Mouse (Mus musculus) NIH3T3 (cell line): ENCODE results near the gene Unc5cl.
"Not testable (repeated sequence)": the region's sequence is repeated elsewhere in the genome, so short reads cannot be mapped to it uniquely, and the experiment has no call there.

ENCODE experiments used
- DNase-seq: peaks from one replicate; pipeline ENCODE4 v3.0.0-alpha.2; 2012; ENCODE audit warnings: low read depth

Unc5cl gene

GRCm38 (mm10) chr17:48467395-48468231 lies 12.9 kb downstream of the Unc5cl start:
- DNase-seq = peak; percentile 84

GRCm38 (mm10) chr17:48474282-48474681 lies 19.6 kb downstream of the Unc5cl start:
- not testable (repeated sequence) for DNase-seq

GRCm38 (mm10) chr17:48475444-48475843 lies 20.7 kb downstream of the Unc5cl start:
- no peak for DNase-seq

DNA sequence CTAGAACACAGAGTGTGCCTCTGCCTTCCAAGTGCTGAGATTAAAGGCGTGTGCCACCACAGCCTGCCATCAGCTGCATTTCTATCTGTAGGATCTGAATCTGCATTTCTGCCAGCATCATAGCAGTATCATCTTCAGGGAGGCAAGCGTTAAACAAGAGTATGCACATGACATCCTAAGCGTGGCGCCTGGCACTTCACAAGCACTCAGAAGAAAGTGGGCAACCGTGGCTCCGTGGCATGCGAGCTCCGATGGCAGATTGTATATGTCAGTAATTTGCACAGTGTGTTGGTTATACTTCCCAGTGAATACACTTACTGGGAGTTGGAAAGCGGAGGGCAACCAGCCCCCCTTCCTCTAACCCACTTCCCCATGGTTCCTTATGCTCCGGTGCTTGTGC lies 25.3 kb downstream of the Unc5cl start:
- no peak for DNase-seq

GRCm38 (mm10) chr17:48483764-48484163 lies 29.1 kb downstream of the Unc5cl start:
- no peak for DNase-seq

DNA sequence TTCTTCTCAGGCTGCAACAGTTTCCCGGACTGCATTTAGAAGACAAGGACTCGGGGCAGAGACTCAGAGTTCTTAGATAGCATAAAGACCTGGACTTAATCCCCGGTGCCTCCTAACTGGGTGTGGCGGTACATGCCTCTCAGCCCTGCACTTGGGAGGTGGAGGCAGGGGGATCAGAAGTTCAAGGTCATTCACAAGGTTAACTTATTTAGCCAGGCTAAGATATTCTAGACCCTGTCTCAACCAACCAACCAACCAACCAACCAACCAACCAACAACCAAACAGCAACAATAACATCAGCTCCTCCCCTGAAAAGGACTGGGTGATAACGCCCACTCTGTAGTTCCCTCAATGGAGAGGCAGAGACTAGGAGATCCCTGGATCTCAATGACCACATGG lies 29.5 kb downstream of the Unc5cl start:
- DNase-seq = no peak

- DNase-seq = no peak
Observed at GRCm38 (mm10) chr17:48489466-48489865, 34.8 kb downstream of the Unc5cl start.

DNA sequence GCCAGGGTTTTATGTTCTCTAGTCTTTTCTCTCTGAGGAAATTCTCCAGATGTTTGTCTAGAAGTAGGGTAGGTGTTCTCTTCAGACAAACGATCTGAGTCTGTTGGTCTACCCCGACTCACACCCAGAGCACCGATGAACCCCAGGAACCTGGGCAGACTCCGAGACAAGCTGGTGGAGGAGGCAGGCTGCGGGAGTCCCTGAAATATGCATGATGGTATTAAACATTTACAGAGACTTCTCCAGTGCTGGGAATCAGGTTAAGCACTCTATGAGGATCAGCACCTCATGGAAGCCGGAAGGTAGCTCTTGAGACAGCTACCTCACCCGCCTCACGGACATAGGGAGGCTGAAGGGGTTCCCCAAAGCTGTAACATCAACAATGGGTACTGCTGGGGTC lies 37.9 kb downstream of the Unc5cl start:
- DNase-seq = no peak

DNA sequence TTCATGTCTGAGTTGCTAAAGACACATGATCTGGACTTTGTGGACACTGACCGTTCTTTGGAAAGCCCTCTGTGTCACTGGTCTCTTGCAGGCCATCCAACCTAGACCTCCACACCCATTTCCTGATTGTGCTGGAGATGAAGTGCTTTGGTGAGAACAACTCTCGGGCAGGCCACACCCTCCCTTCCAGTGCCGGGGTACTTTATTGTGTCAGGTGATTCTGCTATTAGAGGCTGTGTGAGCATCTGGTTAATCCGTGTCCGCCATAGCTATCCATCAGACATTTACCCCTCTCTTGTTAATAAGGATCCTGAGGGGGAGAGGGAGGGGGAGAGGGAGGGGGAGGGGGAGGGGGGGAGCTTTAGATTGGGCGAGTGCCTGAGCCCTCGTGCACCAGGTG lies 38.9 kb downstream of the Unc5cl start:
- no peak for DNase-seq

- no peak for DNase-seq
Observed at GRCm38 (mm10) chr17:48493986-48494385, 39.3 kb downstream of the Unc5cl start.

DNA sequence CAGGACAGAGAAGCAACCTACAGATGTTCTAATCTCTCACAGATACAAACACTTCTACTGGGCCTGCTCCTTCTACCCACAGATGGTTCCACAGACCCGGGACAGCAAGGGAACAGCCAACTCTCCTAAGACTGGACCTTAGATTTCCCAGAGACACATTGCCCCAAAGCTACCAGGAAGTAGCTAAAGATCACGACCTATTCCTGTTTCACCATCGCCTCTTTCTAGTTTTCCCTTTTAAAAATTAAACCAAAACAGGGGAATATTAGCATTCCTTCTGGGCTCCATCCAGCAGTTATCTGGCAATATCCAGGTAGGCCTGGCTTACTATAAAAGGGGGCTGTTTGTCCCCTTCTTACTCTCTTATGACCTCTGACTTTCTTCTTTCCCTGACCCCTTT lies 43.3 kb downstream of the Unc5cl start:
- DNase-seq = no peak

GRCm38 (mm10) chr17:48500846-48501445 lies 46.2 kb downstream of the Unc5cl start:
- no peak for DNase-seq

DNA sequence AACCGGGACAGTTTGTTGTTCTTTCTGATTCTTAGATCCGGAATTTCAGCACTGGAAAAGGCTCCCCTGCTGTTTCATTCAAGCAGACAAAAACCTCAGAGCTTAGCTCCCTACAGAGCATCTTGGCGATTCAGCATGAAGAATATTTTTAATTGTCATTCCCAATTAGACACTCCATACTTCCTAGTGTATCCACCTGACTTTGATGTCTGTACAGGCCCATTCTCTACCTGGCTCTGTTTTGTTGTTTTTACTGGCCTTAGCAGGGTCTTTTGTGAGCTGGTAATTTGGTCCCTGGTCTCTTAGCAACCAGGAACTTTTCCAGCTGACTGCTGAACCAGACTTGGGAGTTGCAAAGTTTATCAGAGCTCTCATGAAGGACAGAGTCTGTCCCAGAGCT lies 50.3 kb downstream of the Unc5cl start:
- DNase-seq = no peak

DNA sequence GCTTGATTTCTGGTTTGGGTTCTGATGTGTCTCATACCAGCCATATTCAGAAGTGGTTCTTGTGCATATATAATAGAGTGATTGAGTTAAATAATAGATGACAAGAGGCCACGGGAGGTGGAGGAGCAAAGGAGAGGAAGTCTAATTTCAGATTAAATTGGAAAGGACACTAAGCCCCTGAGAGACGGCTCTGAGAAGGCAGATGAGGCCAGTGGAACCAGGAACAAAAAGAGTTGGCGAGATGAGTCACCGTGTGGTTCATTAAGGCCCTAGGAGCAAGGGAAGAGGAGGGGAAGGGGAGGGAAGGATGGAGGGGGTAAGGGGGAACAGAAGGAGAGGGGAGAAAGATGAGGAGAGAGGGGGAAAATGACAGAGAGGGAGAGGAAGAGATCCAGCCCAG lies 52.3 kb downstream of the Unc5cl start:
- no peak for DNase-seq

DNA sequence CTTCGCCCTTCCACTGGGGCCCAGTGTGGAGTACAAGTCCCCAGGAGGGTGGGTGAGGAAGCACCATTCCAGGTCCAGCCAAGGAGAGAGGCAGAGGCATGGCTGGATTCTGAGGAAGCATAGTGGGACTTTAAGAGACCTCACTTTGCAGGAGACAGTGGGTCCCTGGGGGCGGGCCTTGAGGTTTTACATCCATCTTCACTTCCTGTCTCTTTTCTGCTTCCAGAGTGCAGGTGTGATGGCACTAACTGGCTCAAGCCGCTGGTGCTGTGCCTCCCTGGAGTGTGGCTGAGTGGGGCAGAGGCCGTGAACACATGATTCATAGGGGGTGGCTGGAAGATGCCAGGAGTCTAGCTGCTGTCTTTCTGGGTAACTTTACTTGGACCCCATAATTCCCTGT lies 54.9 kb downstream of the Unc5cl start:
- DNase-seq = no peak

GRCm38 (mm10) chr17:48512614-48513281 lies 58.0 kb downstream of the Unc5cl start:
- no peak for DNase-seq

- no peak for DNase-seq
Observed at GRCm38 (mm10) chr17:48514613-48515012, 59.9 kb downstream of the Unc5cl start.

GRCm38 (mm10) chr17:48519046-48519445 lies 64.3 kb downstream of the Unc5cl start:
- DNase-seq = no peak

DNA sequence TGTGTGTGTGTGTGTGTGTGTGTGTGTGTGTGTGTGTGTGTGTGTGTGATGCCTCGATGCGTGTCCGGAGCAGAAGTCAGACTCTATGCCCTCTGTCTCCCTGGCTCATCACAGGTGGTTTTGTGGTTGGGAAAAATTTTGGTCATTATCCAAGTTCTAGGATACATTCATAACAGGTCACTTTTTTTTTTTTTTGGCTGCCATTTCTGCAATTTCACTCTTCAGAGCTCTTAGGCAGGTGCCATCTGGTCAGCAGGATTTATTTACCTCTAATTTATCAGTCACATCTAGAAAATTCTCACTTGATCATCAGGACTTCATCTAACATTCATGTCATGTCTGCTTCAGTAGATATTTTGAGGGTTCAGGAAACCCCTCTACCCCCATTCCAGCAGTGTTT lies 65.7 kb downstream of the Unc5cl start:
- no peak for DNase-seq

- DNase-seq = no peak
Observed at GRCm38 (mm10) chr17:48523056-48523455, 68.4 kb downstream of the Unc5cl start.

GRCm38 (mm10) chr17:48533844-48534705 lies 79.4 kb downstream of the Unc5cl start:
- DNase-seq = no peak

DNA sequence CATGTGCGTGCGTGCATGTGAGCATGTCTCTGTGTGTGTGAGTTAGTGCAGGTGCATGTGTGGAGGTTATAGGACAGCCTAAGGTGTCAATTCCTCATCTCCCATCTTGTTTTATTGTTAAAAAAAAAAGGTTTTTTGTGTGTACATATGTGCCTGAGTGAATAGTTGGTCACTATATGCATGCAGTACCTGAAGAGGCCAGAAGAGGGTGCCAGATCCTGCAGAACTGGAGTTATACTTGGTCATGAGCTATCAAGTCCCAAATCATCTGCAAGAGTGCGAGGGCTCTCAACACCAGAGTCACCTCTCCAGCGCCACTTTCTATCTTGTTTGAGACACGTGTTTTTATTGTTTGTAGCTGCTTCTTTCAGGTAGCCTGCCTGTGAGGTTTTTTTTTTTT lies 83.6 kb downstream of the Unc5cl start:
- peak; percentile 40 for DNase-seq
